Mouse (Mus musculus): ENCODE data around the gene Tmtc1. TPM values are rescaled to one million over a fixed set of nuclear protein-coding genes. Genes with fewer than 3 reads are reported as not detected.

The Tmtc1 gene
- polyA plus RNA-seq, 1 experiment from 2014 or later, result 1.8 TPM

- 85% methylated on average over 16 of the region's 16 CpGs for WGBS
- H3K27me3 ChIP-seq (ENCODE audit: control insufficient read depth, insufficient read depth, low read depth, low read length), result no peaks in the 10 kb centered on the region
- H3K9me3 ChIP-seq (ENCODE audit: control insufficient read depth, low read length), result peaks cover 6% of the 10 kb centered on the region; the same call in 1 of the 2 replicates
- no peak overlapping the region for H3K27ac ChIP-seq (ENCODE audit: low read length)
- ATAC-seq (ENCODE audit: low read depth), result no peak; the same call in 1 of the 2 replicates
- H3K4me1 ChIP-seq (replicated peaks; ENCODE audit: control insufficient read depth, insufficient read depth, low read length), result peaks cover 4% of the 10 kb centered on the region; the same call in 1 of the 2 replicates
- H3K36me3 ChIP-seq (ENCODE audit: control insufficient read depth, insufficient read depth, low read length), result peaks cover 9% of the 10 kb centered on the region; the same call in 1 of the 2 replicates
- peak overlapping the region; percentile 57 for H3K4me3 ChIP-seq (ENCODE audit: low read length)
- peak overlapping the region; percentile 68 for H3K4me2 ChIP-seq (ENCODE audit: low read depth, low read length)
- no peak overlapping the region for H3K9ac ChIP-seq (ENCODE audit: low read length)
These were observed 90.1 kb downstream of the Tmtc1 start for GRCm38 (mm10) chr6:148354151-148354508.

GRCm38 (mm10) chr6:148345001-148345400 lies 99.2 kb downstream of the Tmtc1 start:
- no peak overlapping the region for H3K9ac ChIP-seq (ENCODE audit: low read length)
- no peak for ATAC-seq (ENCODE audit: low read depth)
- H3K4me3 ChIP-seq (ENCODE audit: low read length), result no peak overlapping the region
- no peak overlapping the region for H3K4me2 ChIP-seq (ENCODE audit: low read depth, low read length)
- no peaks in the 10 kb centered on the region for H3K4me1 ChIP-seq (replicated peaks; ENCODE audit: control insufficient read depth, insufficient read depth, low read length)
- no peaks in the 10 kb centered on the region for H3K36me3 ChIP-seq (ENCODE audit: control insufficient read depth, insufficient read depth, low read length)
- no peaks in the 10 kb centered on the region for H3K9me3 ChIP-seq (ENCODE audit: control insufficient read depth, low read length)
- WGBS, result 70% methylated on average over 3 of the region's 3 CpGs
- no peaks in the 10 kb centered on the region for H3K27me3 ChIP-seq (ENCODE audit: control insufficient read depth, insufficient read depth, low read depth, low read length)
- no peak overlapping the region for H3K27ac ChIP-seq (ENCODE audit: low read length)

GRCm38 (mm10) chr6:148342191-148342590 lies 102.0 kb downstream of the Tmtc1 start:
- no peak for ATAC-seq (ENCODE audit: low read depth)
- WGBS, result 84% methylated on average over 2 of the region's 2 CpGs
- Histone ChIP-seq H3K4me1 (replicated peaks; ENCODE audit: control insufficient read depth, insufficient read depth, low read length) (no peaks in the 10 kb centered on the region), H3K36me3 (ENCODE audit: control insufficient read depth, insufficient read depth, low read length) (no peaks in the 10 kb centered on the region), H3K9ac (ENCODE audit: low read length) (no peak overlapping the region), H3K4me2 (ENCODE audit: low read depth, low read length) (no peak overlapping the region), H3K4me3 (ENCODE audit: low read length) (no peak overlapping the region), H3K9me3 (ENCODE audit: control insufficient read depth, low read length) (no peaks in the 10 kb centered on the region), H3K27ac (ENCODE audit: low read length) (no peak overlapping the region), H3K27me3 (ENCODE audit: control insufficient read depth, insufficient read depth, low read depth, low read length) (no peaks in the 10 kb centered on the region)

- Histone ChIP-seq H3K27ac (ENCODE audit: low read length) (no peak overlapping the region), H3K9me3 (ENCODE audit: control insufficient read depth, low read length) (no peaks in the 10 kb centered on the region), H3K36me3 (ENCODE audit: control insufficient read depth, insufficient read depth, low read length) (no peaks in the 10 kb centered on the region), H3K4me2 (ENCODE audit: low read depth, low read length) (no peak overlapping the region), H3K4me1 (replicated peaks; ENCODE audit: control insufficient read depth, insufficient read depth, low read length) (no peaks in the 10 kb centered on the region), H3K27me3 (ENCODE audit: control insufficient read depth, insufficient read depth, low read depth, low read length) (no peaks in the 10 kb centered on the region), H3K4me3 (ENCODE audit: low read length) (no peak overlapping the region), H3K9ac (ENCODE audit: low read length) (no peak overlapping the region)
- WGBS, result 74% methylated on average over 2 of the region's 2 CpGs
- no peak for ATAC-seq (ENCODE audit: low read depth)
These were observed 102.4 kb downstream of the Tmtc1 start for GRCm38 (mm10) chr6:148341765-148342164.

- H3K4me3 ChIP-seq (ENCODE audit: low read length), result no peak overlapping the region
- no peak overlapping the region for H3K4me2 ChIP-seq (ENCODE audit: low read depth, low read length)
- H3K27me3 ChIP-seq (ENCODE audit: control insufficient read depth, insufficient read depth, low read depth, low read length), result no peaks in the 10 kb centered on the region
- WGBS, result 65% methylated on average over 3 of the region's 3 CpGs
- H3K4me1 ChIP-seq (replicated peaks; ENCODE audit: control insufficient read depth, insufficient read depth, low read length), result no peaks in the 10 kb centered on the region
- no peak overlapping the region for H3K9ac ChIP-seq (ENCODE audit: low read length)
- no peak for ATAC-seq (ENCODE audit: low read depth)
- H3K27ac ChIP-seq (ENCODE audit: low read length), result no peak overlapping the region
- H3K36me3 ChIP-seq (ENCODE audit: control insufficient read depth, insufficient read depth, low read length), result no peaks in the 10 kb centered on the region
- H3K9me3 ChIP-seq (ENCODE audit: control insufficient read depth, low read length), result no peaks in the 10 kb centered on the region
These were observed 105.7 kb downstream of the Tmtc1 start for GRCm38 (mm10) chr6:148338326-148338957.

GRCm38 (mm10) chr6:148336290-148336955 lies 107.8 kb downstream of the Tmtc1 start:
- no peak overlapping the region for H3K27ac ChIP-seq (ENCODE audit: low read length)
- no peak for ATAC-seq (ENCODE audit: low read depth)
- H3K36me3 ChIP-seq (ENCODE audit: control insufficient read depth, insufficient read depth, low read length), result no peaks in the 10 kb centered on the region
- no peaks in the 10 kb centered on the region for H3K9me3 ChIP-seq (ENCODE audit: control insufficient read depth, low read length)
- no peaks in the 10 kb centered on the region for H3K27me3 ChIP-seq (ENCODE audit: control insufficient read depth, insufficient read depth, low read depth, low read length)
- no peak overlapping the region for H3K4me2 ChIP-seq (ENCODE audit: low read depth, low read length)
- no peak overlapping the region for H3K4me3 ChIP-seq (ENCODE audit: low read length)
- H3K4me1 ChIP-seq (replicated peaks; ENCODE audit: control insufficient read depth, insufficient read depth, low read length), result no peaks in the 10 kb centered on the region
- H3K9ac ChIP-seq (ENCODE audit: low read length), result no peak overlapping the region

GRCm38 (mm10) chr6:148331916-148332315 lies 112.3 kb downstream of the Tmtc1 start:
- H3K36me3 ChIP-seq (ENCODE audit: control insufficient read depth, insufficient read depth, low read length), result no peaks in the 10 kb centered on the region
- H3K4me2 ChIP-seq (ENCODE audit: low read depth, low read length), result no peak overlapping the region
- no peak overlapping the region for H3K4me3 ChIP-seq (ENCODE audit: low read length)
- 75% methylated on average over 2 of the region's 2 CpGs for WGBS
- no peak overlapping the region for H3K9ac ChIP-seq (ENCODE audit: low read length)
- no peak for ATAC-seq (ENCODE audit: low read depth)
- no peaks in the 10 kb centered on the region for H3K4me1 ChIP-seq (replicated peaks; ENCODE audit: control insufficient read depth, insufficient read depth, low read length)
- H3K27me3 ChIP-seq (ENCODE audit: control insufficient read depth, insufficient read depth, low read depth, low read length), result no peaks in the 10 kb centered on the region
- no peak overlapping the region for H3K27ac ChIP-seq (ENCODE audit: low read length)
- H3K9me3 ChIP-seq (ENCODE audit: control insufficient read depth, low read length), result no peaks in the 10 kb centered on the region

GRCm38 (mm10) chr6:148329976-148330375 lies 114.2 kb downstream of the Tmtc1 start:
- H3K27ac ChIP-seq (ENCODE audit: low read length), result no peak overlapping the region
- H3K9me3 ChIP-seq (ENCODE audit: control insufficient read depth, low read length), result no peaks in the 10 kb centered on the region
- H3K4me1 ChIP-seq (replicated peaks; ENCODE audit: control insufficient read depth, insufficient read depth, low read length), result no peaks in the 10 kb centered on the region
- no peak overlapping the region for H3K4me2 ChIP-seq (ENCODE audit: low read depth, low read length)
- ATAC-seq (ENCODE audit: low read depth), result no peak
- no peaks in the 10 kb centered on the region for H3K36me3 ChIP-seq (ENCODE audit: control insufficient read depth, insufficient read depth, low read length)
- H3K27me3 ChIP-seq (ENCODE audit: control insufficient read depth, insufficient read depth, low read depth, low read length), result no peaks in the 10 kb centered on the region
- no peak overlapping the region for H3K4me3 ChIP-seq (ENCODE audit: low read length)
- no peak overlapping the region for H3K9ac ChIP-seq (ENCODE audit: low read length)

GRCm38 (mm10) chr6:148328928-148329327 lies 115.3 kb downstream of the Tmtc1 start:
- ATAC-seq (ENCODE audit: low read depth), result no peak
- H3K27ac ChIP-seq (ENCODE audit: low read length), result no peak overlapping the region

More at GRCm38 (mm10) chr6:148328928-148329327, 115.3 kb downstream of the Tmtc1 start:
- no peaks in the 10 kb centered on the region for H3K36me3 ChIP-seq (ENCODE audit: control insufficient read depth, insufficient read depth, low read length)
- H3K9me3 ChIP-seq (ENCODE audit: control insufficient read depth, low read length), result no peaks in the 10 kb centered on the region
- H3K4me1 ChIP-seq (replicated peaks; ENCODE audit: control insufficient read depth, insufficient read depth, low read length), result no peaks in the 10 kb centered on the region
- no peaks in the 10 kb centered on the region for H3K27me3 ChIP-seq (ENCODE audit: control insufficient read depth, insufficient read depth, low read depth, low read length)
- no peak overlapping the region for H3K4me3 ChIP-seq (ENCODE audit: low read length)
- no peak overlapping the region for H3K9ac ChIP-seq (ENCODE audit: low read length)
- H3K4me2 ChIP-seq (ENCODE audit: low read depth, low read length), result no peak overlapping the region
- 79% methylated on average over 2 of the region's 2 CpGs for WGBS

Data from lung, embryonic 16.5 days (tissue).